Mouse (Mus musculus) CH12.LX (cell line): Measurements from ENCODE around the gene Apba1. TPM values are rescaled to one million over a fixed set of nuclear protein-coding genes. Genes with fewer than 3 reads are reported as not detected.

Experiments used
- DNase-seq: peaks from one replicate; pipeline ENCODE4 v3.0.0-alpha.2; 2013; ENCODE audit errors: extremely low read depth
- H3K27ac ChIP-seq: 2 replicates; pipeline ENCODE4 v1.5.1; 2012; ENCODE audit warnings: low read depth, mild to moderate bottlenecking, control low read depth, moderate library complexity; ENCODE audit not compliant: insufficient read depth
- H3K27me3 ChIP-seq: replicated peaks from 2 replicates; pipeline ENCODE3; 2012; ENCODE audit warnings: inconsistent platforms
- H3K36me3 ChIP-seq, 2 experiments: replicated peaks in 1 of 2; 2 replicates each; pipeline versions ENCODE3 to v1.6.1; 2012; ENCODE audit warnings: inconsistent platforms in 1 of 2, low read length in 1 of 2, mild to moderate bottlenecking in 1 of 2, mixed read lengths in 1 of 2, moderate library complexity in 1 of 2; ENCODE audit not compliant: control insufficient read depth in 1 of 2, insufficient read depth in 1 of 2
- H3K4me1 ChIP-seq, 2 experiments: 2 replicates each; pipeline ENCODE4 v1.6.1; 2012; ENCODE audit warnings: inconsistent platforms in 1 of 2, moderate library complexity in 1 of 2; ENCODE audit not compliant: insufficient read depth in 2 of 2, control insufficient read depth in 1 of 2
- H3K4me2 ChIP-seq: 2 replicates; pipeline ENCODE4 v1.6.1; 2012; ENCODE audit warnings: low read depth, mild to moderate bottlenecking, control low read depth; ENCODE audit not compliant: poor library complexity, insufficient read depth, severe bottlenecking
- H3K4me3 ChIP-seq, 3 experiments: fragments of 150-350 bp in 1 of 3; sonication (generic) in 1 of 3; replicated peaks in 1 of 3; 2 replicates each; pipeline versions ENCODE3 to v1.5.1; 2011 to 2012; ENCODE audit warnings: low read depth in 2 of 3, low read length in 2 of 3, mild to moderate bottlenecking in 2 of 3, moderate library complexity in 2 of 3, control low read depth in 1 of 3, improper control_type of control experiment in 1 of 3, inconsistent platforms in 1 of 3, mixed read lengths in 1 of 3; ENCODE audit not compliant: poor library complexity in 1 of 3
- H3K79me2 ChIP-seq: replicated peaks from 2 replicates; pipeline ENCODE4 v1.6.1; 2012; ENCODE audit warnings: mild to moderate bottlenecking, moderate library complexity; ENCODE audit not compliant: control insufficient read depth, poor library complexity, insufficient read depth, severe bottlenecking; ENCODE audit errors: extremely low read depth
- H3K9ac ChIP-seq: 2 replicates; pipeline ENCODE4 v1.6.1; 2012; ENCODE audit warnings: low read depth, mild to moderate bottlenecking, control low read depth, moderate library complexity; ENCODE audit not compliant: insufficient read depth
- H3K9me3 ChIP-seq: replicated peaks from 2 replicates; pipeline ENCODE3; 2012; ENCODE audit warnings: low read length, inconsistent platforms, mixed read lengths
- E2F4 ChIP-seq: IDR thresholded peaks from 2 replicates; pipeline ENCODE4 v1.6.1; 2011; ENCODE audit warnings: low read depth, low read length, improper control_type of control experiment; ENCODE audit not compliant: insufficient replicate concordance
- ELF1 ChIP-seq: IDR thresholded peaks from 2 replicates; pipeline ENCODE4 v1.6.1; 2014; ENCODE audit warnings: low read depth, mild to moderate bottlenecking, inconsistent platforms, low read length, improper control_type of control experiment
- EP300 ChIP-seq: IDR thresholded peaks from 2 replicates; pipeline ENCODE4 v1.6.1; 2011; ENCODE audit warnings: low read length, improper control_type of control experiment
- JUN ChIP-seq: IDR thresholded peaks from 2 replicates; pipeline ENCODE4 v1.6.1; 2011; ENCODE audit warnings: low read depth, mild to moderate bottlenecking, low read length, improper control_type of control experiment, moderate library complexity; ENCODE audit not compliant: insufficient read depth
- MAX ChIP-seq: IDR thresholded peaks from 2 replicates; pipeline ENCODE4 v1.6.1; 2011; ENCODE audit warnings: low read length, improper control_type of control experiment
- NELFE ChIP-seq: IDR thresholded peaks from 2 replicates; pipeline ENCODE4 v1.6.1; 2011; ENCODE audit warnings: low read depth, low read length, improper control_type of control experiment
- PAX5 ChIP-seq: IDR thresholded peaks from 2 replicates; pipeline ENCODE4 v1.6.1; 2012; ENCODE audit warnings: low read length, inconsistent platforms, mixed read lengths
- RAD21 ChIP-seq: IDR thresholded peaks from 2 replicates; pipeline ENCODE4 v1.6.1; 2011; ENCODE audit warnings: low read depth, mild to moderate bottlenecking, low read length, improper control_type of control experiment, moderate library complexity
- RCOR1 ChIP-seq: conservative IDR thresholded peaks from 2 replicates; pipeline ENCODE4 v1.6.1; 2012; ENCODE audit warnings: low read depth, mild to moderate bottlenecking, inconsistent platforms, low read length, improper control_type of control experiment
- SMC3 ChIP-seq: IDR thresholded peaks from 2 replicates; pipeline ENCODE4 v1.6.1; 2011; ENCODE audit warnings: low read depth, low read length, improper control_type of control experiment
- UBTF ChIP-seq: IDR thresholded peaks from 2 replicates; pipeline ENCODE4 v1.6.1; 2012; ENCODE audit warnings: low read depth, mild to moderate bottlenecking, inconsistent platforms, low read length, improper control_type of control experiment, moderate library complexity
- ZC3H11A ChIP-seq: IDR thresholded peaks from 2 replicates; pipeline ENCODE4 v1.6.1; 2012; ENCODE audit warnings: low read depth, mild to moderate bottlenecking, inconsistent platforms, low read length, improper control_type of control experiment
- ZKSCAN1 ChIP-seq: IDR thresholded peaks from 2 replicates; pipeline ENCODE4 v1.6.1; 2012; ENCODE audit warnings: low read depth, inconsistent platforms, low read length, improper control_type of control experiment, borderline replicate concordance
- ZMIZ1 ChIP-seq: IDR thresholded peaks from 2 replicates; pipeline ENCODE4 v1.6.1; 2012; ENCODE audit warnings: low read depth, mild to moderate bottlenecking, inconsistent platforms, low read length, improper control_type of control experiment
- dilution Hi-C: fragments of 300-500 bp; cut with MboI; formaldehyde crosslinking; loops from 2 replicates; pipeline ENCODE4 v1.14.3; 2020; ENCODE audit warnings: low sequenced_read_pairs; ENCODE audit not compliant: extremely low pct_unique_long_range_greater_than_20kb, extremely low pct_ligation_motif_present
- in situ Hi-C: fragments of 300-500 bp; cut with MboI; formaldehyde crosslinking; loops from 3 replicates; pipeline ENCODE4 v1.14.3; 2019; ENCODE audit warnings: low sequenced_read_pairs, low pct_ligation_motif_present, low pct_unique_long_range_greater_than_20kb, mixed read lengths
- polyA plus RNA-seq: library from polyadenylated mRNA; unstranded; fragments of >175 nt; gene quantifications from 2 replicates; pipeline ENCODE4 v1.2.1, GENCODE M21; 2012; ENCODE audit warnings: low read depth; ENCODE audit not compliant: insufficient read length
- total RNA-seq, 2 experiments: library from RNA; depleted of rRNA; stranded (reverse); fragments of 300-350 nt in 1 of 2; fragments of >200 nt in 1 of 2; gene quantifications; 2 replicates each; pipeline ENCODE4 v1.2.3; 2012 to 2014

Gene Apba1
- total and polyA plus RNA-seq, 3 experiments = 0.08 to 0.24 (median 0.09) TPM

- in situ Hi-C loops (loop anchor here (10.0 kb wide), 1 partner anchor 419 kb away; no protein-coding TSS in a partner anchor), dilution Hi-C loops (no loop called here)
- no peaks in the 10 kb centered on the region for H3K4me1 ChIP-seq
- no peaks in the 10 kb centered on the region for H3K79me2 ChIP-seq
- H3K9ac ChIP-seq = no peak overlapping the region
- no peaks in the 10 kb centered on the region for H3K27me3 ChIP-seq
- no peak overlapping the region for H3K4me2 ChIP-seq
- no peak for TF ChIP-seq ELF1
- H3K36me3 ChIP-seq = no peaks in the 10 kb centered on the region
- no peak for DNase-seq
- H3K27ac ChIP-seq = no peak overlapping the region
- H3K4me3 ChIP-seq = no peak overlapping the region
- peaks cover 3% of the 10 kb centered on the region for H3K9me3 ChIP-seq
These were observed 97.1 kb downstream of the Apba1 start for GRCm38 (mm10) chr19:23855832-23856231.

GRCm38 (mm10) chr19:23858091-23858490, 99.4 kb downstream of the Apba1 start:
- no peaks in the 10 kb centered on the region for H3K4me1 ChIP-seq
- TF ChIP-seq PAX5 (no peak), ZC3H11A (no peak), ZMIZ1 (no peak), JUN (no peak), RAD21 (no peak), ZKSCAN1 (no peak)
- H3K27me3 ChIP-seq = no peaks in the 10 kb centered on the region
- H3K27ac ChIP-seq = no peak overlapping the region
- H3K9me3 ChIP-seq = peaks cover 3% of the 10 kb centered on the region
- dilution Hi-C loops = no loop called here
- no peak overlapping the region for H3K4me2 ChIP-seq
- H3K79me2 ChIP-seq = no peaks in the 10 kb centered on the region
- no peak overlapping the region for H3K4me3 ChIP-seq
- DNase-seq = no peak
- in situ Hi-C loops = loop anchor here (10.0 kb wide), 1 partner anchor 417 kb away; no protein-coding TSS in a partner anchor
- H3K9ac ChIP-seq = no peak overlapping the region
- no peaks in the 10 kb centered on the region for H3K36me3 ChIP-seq

- DNase-seq = no peak
- no peak overlapping the region for H3K4me2 ChIP-seq
- in situ Hi-C loops (loop anchor here (10.0 kb wide), 1 partner anchor 416 kb away; no protein-coding TSS in a partner anchor), dilution Hi-C loops (no loop called here)
- no peak for TF ChIP-seq RAD21
- no peak for TF ChIP-seq ZKSCAN1
- no peak for TF ChIP-seq SMC3
- TF ChIP-seq EP300 = no peak
- TF ChIP-seq NELFE = no peak
- no peak for TF ChIP-seq JUN
- TF ChIP-seq MAX = no peak
- TF ChIP-seq UBTF = no peak
- TF ChIP-seq E2F4 = no peak
- no peak for TF ChIP-seq RCOR1
- H3K9me3 ChIP-seq = peaks cover 3% of the 10 kb centered on the region
- no peak overlapping the region for H3K9ac ChIP-seq
- H3K4me1 ChIP-seq = no peaks in the 10 kb centered on the region
- H3K4me3 ChIP-seq = no peak overlapping the region
- H3K36me3 ChIP-seq = no peaks in the 10 kb centered on the region
- no peak overlapping the region for H3K27ac ChIP-seq
- H3K27me3 ChIP-seq = no peaks in the 10 kb centered on the region
- H3K79me2 ChIP-seq = no peaks in the 10 kb centered on the region
These were observed 100.1 kb downstream of the Apba1 start for GRCm38 (mm10) chr19:23858781-23859180.
